Mouse (Mus musculus) liver (tissue): ENCODE results near the gene Katnbl1.
"Not testable (repeated sequence)": the region's sequence is repeated elsewhere in the genome, so short reads cannot be mapped to it uniquely, and the experiment has no call there.

Experiments
- DNase-seq: peaks from one replicate; pipeline ENCODE4 v3.0.0-alpha.2; 2020; ENCODE audit warnings: mixed read lengths

The Katnbl1 gene

GRCm38 (mm10) chr2:112393958-112394357, 14.9 kb downstream of the Katnbl1 start:
- DNase-seq, result no peak

DNA sequence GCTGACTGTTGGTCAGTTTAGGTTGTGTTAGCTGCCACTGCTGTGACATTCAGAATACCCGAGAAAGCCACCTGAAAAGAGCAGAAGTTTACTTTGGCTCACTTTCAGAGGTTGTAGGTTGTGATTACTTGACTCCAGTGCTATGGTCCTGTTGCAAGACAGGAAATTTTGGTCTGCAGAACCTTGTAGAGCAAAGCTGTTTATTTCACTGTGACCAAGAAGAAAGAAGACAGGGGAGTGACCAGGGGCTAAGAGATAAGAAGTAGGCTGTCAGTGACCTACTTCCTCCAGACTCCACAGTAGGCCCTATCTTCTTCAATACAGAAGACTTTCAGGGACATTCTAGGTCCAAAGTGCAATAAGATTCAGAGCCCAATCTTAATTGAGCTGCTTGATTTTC, 17.6 kb downstream of the Katnbl1 start:
- no peak for DNase-seq

- no peak for DNase-seq
Observed at GRCm38 (mm10) chr2:112407030-112407429, 28.0 kb downstream of the Katnbl1 start.

DNA sequence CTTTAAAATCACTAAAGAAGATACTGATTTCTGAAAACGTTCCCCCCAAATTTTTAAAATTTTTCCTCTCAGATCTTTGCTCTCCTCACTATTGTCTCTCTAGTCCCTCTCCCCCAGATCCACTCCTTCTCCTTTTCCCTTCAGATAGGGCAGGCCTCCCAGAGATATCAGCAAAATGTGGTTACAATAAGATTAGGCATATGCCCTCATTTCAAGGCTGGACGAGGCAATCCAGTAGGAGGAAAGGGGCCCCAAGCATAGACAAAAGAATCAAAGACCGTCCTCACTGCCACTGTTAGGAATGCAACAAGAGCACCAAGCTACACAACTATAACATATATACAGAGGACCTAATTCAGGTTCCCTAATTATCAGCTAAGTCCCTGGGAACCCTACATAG, 46.3 kb downstream of the Katnbl1 start:
- no peak for DNase-seq

DNA sequence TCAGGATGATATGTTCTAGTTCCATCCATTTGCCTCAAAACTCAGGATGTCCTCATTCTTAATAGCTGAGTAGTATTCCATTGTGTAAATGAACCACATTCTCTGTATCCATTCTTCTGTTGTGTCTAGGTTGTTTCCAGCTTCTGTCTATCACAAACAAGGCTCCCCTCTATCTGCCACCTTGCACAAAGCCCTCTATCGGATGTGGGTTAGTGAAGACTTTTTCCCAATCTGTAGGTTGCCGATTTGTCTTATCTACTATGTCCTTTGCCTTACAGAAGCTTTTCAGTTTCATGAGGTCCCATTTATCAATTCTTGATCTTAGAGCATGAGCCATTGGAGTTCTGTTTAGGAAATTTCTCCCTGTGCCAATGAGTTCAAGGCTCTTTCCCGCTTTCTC, 49.5 kb downstream of the Katnbl1 start:
- not testable (repeated sequence) for DNase-seq

- no peak for DNase-seq
Observed at GRCm38 (mm10) chr2:112429665-112430064, 50.7 kb downstream of the Katnbl1 start.

DNA sequence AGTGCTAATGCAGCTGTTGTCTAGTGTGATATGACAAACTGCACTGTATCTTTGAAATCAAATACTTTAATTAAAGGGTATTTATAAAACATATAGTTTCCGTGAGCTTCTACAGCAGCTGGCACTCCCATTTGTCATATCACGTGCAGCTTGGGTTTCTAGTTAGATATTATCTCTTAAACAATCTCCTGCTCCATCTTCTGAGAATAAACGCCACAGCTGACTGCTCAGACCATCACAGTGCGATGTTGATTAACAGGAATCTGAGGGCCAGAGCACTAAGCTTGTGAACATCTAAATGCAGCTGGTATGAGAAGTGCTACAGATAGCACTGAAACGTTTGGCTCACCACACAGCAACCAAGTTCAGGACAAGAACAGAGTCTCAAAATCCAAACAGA, 51.4 kb downstream of the Katnbl1 start:
- DNase-seq, result no peak

DNA sequence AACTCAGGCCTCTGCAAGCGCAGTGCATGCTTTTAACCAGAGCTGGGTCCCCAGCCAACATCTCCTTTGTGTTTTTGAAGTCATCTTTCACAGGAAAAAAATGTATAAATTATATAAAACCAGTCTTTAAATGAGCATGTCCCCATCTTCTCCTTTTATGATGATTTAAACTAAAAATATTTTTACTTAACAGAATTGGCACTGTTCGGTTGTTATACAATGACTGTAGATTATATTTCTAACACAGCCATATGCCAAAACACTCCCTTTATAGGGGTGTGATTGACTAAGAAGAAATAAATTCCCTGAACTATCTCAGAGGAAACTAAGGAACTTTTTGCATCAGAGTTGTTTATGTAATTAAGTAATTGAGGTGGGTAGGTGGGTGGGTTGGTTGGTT, 53.5 kb downstream of the Katnbl1 start:
- no peak for DNase-seq

DNA sequence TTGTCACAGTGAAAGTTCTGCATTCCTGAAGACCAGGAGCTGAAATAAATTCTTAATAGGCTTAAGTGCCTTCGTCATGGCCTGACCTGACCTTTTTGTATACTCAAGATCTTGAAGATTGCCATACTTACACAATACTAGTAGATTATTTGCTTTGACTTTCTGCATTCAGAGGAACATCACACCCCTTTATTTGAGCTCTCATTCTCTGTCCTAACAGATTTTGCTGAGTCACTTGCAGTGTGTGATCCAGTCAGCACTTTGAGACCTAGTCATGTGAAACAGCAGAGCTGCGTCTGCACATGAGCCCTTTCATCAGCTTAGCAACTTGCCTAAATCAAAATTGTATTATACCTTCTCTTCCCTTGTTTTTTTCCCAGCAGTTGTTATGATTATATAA, 54.3 kb downstream of the Katnbl1 start:
- peak; percentile 27 for DNase-seq

GRCm38 (mm10) chr2:112436292-112436691, 57.3 kb downstream of the Katnbl1 start:
- DNase-seq, result no peak

DNA sequence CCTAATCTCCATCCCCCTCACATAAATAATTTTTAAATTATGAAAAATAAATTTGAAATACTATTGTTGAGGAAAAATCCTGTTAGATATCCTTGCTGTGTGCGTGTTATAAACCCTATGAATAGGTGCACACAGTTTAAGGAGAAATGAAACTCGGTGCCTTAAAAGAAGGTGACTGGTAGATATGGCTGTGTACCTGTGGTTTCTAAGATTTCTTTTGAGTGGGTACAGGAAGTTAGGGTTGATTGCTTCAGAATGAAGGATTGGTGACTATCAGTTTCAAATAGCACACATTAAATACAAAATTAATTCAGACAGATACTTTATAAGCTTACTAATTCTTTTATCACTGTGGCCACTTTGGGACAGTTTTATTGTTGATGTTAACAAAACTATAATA, 58.6 kb downstream of the Katnbl1 start:
- DNase-seq, result no peak

- no peak for DNase-seq
Observed at GRCm38 (mm10) chr2:112443491-112443890, 64.5 kb downstream of the Katnbl1 start.

GRCm38 (mm10) chr2:112445511-112445910, 66.5 kb downstream of the Katnbl1 start:
- DNase-seq, result no peak

DNA sequence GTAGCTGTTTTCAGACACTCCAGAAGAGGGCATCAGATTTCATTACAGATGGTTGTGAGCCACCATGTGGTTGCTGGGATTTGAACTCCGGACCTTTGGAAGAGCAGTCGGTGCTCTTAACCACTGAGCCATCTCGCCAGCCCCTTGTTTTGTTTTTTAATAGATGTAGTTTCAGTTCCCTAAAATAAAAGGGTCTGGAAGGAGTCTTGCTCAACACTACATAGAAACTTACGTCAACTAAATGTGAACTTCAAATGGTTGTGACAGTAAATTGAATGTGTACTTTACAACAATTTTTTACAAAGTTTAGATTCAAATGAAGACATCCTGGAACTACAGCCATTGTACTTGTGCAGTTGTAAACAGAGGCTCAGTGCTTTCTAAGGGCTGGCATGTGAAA, 69.0 kb downstream of the Katnbl1 start:
- not testable (repeated sequence) for DNase-seq

DNA sequence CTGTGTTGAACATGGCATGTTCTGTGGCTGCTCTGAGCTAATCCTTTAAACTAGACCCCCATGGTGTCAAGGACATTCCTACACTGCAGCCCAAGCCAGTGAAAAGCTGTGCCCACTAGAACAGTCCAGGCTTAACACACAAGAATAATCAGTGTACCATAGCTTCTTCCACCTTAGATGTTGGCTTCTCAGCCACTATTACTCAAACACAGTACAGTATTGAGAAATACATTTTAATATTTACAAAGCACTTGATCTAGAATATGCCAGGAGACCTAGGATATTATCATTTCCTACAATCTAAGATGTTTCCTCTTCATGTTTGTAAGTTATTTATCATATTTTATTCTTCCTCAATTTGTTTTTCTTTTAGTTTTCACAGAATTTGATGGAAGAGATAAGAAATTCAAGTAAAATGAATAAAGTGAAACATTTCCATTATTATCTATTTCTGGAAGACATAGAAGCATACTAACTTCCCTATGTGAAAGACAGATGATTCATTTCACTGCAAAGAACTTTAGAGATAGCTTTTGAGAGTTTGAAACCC, 69.6 kb downstream of the Katnbl1 start:
- no peak for DNase-seq

DNA sequence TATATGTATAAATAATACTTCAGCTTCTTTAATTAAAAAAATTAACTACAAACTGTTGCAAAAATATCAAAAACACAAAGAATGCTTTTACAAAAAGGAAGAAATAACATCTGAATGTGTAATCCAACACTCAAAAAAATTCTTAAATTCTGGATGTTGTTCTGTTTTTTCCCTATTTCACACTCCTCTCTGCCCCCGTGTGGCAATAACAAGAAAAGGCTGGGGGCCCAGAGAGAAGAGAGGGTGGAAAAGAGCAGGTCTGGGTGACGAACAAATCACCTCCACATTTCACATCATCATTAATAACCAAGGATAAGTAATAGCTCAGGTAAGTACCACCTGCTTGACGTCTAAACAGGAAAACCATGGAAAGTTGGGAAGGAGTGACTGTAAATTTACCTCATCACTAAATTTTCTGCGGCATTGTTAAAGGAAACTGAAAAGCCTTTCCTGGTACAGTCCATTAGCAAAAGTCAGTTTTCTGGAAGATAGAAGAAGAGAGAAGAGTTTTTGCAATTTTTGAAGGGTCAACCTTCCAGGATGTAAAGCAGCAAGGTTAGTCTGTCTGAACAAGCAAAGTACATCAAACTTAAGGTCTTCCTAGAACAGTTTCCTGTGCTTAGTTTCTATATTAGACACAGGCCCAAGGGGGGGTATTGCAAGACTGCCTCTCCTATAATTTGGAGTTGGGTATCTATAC, 70.7 kb downstream of the Katnbl1 start:
- DNase-seq, result peak; percentile 24

DNA sequence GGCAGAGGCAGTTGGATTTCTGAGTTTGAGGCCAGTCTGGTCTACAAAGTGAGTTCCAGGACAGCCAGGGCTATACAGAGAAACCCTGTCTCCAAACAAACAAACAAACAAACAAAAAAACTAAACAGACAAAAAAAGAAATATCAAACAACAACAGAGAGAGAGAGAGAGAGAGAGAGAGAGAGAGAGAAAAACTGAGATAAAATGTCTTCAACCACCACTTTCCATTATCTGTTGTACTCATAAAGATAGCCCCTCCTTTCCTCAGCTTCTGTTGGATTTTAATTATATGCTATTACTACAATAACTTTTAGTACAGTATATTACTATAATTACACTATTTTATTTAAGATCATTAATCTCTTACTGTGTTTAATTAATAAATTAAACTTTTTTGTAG, 73.5 kb downstream of the Katnbl1 start:
- not testable (repeated sequence) for DNase-seq

DNA sequence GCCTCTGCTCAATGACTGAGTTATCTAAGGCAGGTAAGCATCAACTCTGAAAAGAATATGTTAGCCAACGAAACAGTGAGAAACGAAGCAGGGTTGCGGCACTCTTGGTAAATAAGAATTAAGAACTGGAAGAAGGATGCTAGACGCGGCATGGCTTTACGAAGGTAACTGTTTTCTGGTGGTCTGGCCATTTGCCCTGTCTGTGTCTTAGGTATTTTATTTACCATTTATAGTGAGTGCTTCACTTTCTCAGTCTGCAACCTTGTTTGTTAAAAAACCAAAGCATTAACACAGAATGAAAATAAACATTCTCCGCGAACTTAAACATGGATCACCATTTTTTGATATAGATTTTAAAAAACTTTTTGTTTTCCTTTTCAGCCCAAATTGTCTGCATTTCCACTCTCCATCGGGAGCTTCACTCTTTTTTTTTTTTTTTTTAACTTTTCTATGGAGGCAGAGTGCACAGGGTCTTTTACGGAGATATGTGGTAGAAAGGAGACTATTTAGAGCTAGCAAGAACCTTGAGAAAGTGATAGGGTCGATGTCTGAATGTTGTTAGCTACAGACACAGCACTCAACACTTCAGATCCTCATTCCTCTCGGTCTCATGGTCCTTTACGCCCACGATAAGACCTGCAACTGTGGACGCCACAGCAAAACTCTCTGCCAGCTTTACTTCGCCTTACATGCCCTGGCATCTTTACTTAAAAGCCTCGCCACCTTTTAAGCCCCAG, 75.3 kb downstream of the Katnbl1 start:
- no peak for DNase-seq

DNA sequence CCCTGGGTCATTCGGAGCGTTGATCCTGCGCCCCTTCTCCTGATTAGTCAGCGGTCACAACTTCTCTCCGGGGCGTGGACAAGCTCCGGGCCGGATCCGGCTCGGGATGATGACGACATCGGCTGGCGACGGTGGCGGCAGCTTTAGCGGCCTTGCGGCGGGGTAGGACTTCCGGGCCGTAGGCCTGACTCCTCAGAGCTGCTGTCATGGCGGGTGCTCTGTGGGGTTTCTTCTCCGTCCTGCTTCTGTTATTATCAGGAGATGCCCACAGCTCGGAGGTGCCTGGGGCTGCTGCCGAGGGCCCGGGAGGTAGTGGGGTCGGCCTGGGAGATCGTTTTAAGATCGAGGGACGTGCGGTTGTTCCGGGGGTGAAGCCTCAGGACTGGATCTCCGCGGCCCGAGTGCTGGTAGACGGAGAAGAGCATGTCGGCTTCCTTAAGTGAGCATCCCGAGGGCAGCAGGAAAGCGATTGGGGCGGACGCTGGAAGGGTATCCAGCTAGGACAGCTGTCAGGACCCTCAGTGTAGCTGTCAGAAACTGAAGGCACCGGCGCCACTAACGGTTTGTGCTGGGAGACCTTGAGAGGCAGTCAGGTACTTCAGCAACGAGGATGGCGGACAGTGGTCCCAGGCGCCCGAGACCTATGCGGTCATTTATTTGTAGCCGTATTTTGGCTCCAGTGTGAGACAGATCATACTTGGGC, 76.0 kb downstream of the Katnbl1 start, which contains the start of gene Emc7:
Gene Emc7 (plus strand): TSS at position 136 of the 703 bp plus-strand sequence.
- DNase-seq, result peak; percentile 97

GRCm38 (mm10) chr2:112460557-112460956, 81.5 kb downstream of the Katnbl1 start:
- DNase-seq, result no peak
